Mouse (Mus musculus): ENCODE measurements at regions not wholly inside any gene's neighbourhood (a gene's known extent, or its start where the extent isn't known, plus 50 kb on each side); places are given as distances from the start of the nearest gene placed in this dataset.

DNA sequence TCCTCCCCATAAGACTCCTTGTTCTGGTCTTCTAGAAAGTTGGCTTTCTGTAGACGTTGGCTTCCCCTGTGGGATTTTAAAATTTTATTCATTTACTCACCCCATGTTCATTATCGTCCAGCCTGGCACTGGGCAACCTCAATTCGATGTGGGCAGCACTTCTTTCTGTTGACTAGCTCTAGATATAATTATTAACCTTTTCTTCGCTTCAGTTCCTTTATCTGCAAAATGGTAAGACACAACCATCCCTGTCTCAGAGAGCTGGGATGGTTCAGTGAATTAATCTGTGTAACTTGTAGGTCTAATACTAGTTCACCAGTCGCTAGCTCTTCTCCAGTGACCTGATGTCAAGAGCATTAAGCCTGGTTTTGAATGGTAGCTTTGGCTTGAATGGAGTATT lies 89.9 kb upstream of the Plxnc1 start:
- Histone ChIP-seq H3K36me3 (ENCODE audit: control insufficient read depth, insufficient read depth, low read length) (no peaks in the 10 kb centered on the region), H3K4me1 (ENCODE audit: control insufficient read depth, insufficient read depth, insufficient read length) (no peaks in the 10 kb centered on the region), H3K27me3 (ENCODE audit: control insufficient read depth, insufficient read depth, low read length) (no peaks in the 10 kb centered on the region), H3K27ac (ENCODE audit: insufficient read depth, low read length) (no peak overlapping the region), H3K4me3 (ENCODE audit: extremely low read depth, insufficient read depth, insufficient read length) (no peak overlapping the region)
- WGBS: 87% methylated on average over 5 of the region's 5 CpGs
- no peak for TF ChIP-seq CTCF (IDR thresholded peaks at IDR 0.05; ENCODE audit: extremely low read depth, insufficient read depth, insufficient read length, insufficient replicate concordance)
- no peak for TF ChIP-seq POLR2A (IDR thresholded peaks at IDR 0.05; ENCODE audit: low read depth, low read length)
- no peak for DNase-seq (ENCODE audit: low read depth in 1 of 2, low spot score in 2 of 2)

- Histone ChIP-seq H3K4me1 (ENCODE audit: control insufficient read depth, insufficient read depth, insufficient read length) (no peaks in the 10 kb centered on the region; the same call in 1 of the 2 replicates), H3K4me3 (ENCODE audit: extremely low read depth, insufficient read depth, insufficient read length) (no peak overlapping the region), H3K27me3 (ENCODE audit: control insufficient read depth, insufficient read depth, low read length) (no peaks in the 10 kb centered on the region), H3K27ac (ENCODE audit: insufficient read depth, low read length) (no peak overlapping the region), H3K36me3 (ENCODE audit: control insufficient read depth, insufficient read depth, low read length) (no peaks in the 10 kb centered on the region)
- no peak for TF ChIP-seq CTCF (IDR thresholded peaks at IDR 0.05; ENCODE audit: extremely low read depth, insufficient read depth, insufficient read length, insufficient replicate concordance)
- TF ChIP-seq POLR2A (IDR thresholded peaks at IDR 0.05; ENCODE audit: low read depth, low read length): no peak
- no peak for DNase-seq (ENCODE audit: low read depth in 1 of 2, low spot score in 2 of 2)
- WGBS: 71% methylated on average over 14 of the region's 14 CpGs
Observed at GRCm38 (mm10) chr10:95032760-95033716, 88.4 kb upstream of the Plxnc1 start.

DNA sequence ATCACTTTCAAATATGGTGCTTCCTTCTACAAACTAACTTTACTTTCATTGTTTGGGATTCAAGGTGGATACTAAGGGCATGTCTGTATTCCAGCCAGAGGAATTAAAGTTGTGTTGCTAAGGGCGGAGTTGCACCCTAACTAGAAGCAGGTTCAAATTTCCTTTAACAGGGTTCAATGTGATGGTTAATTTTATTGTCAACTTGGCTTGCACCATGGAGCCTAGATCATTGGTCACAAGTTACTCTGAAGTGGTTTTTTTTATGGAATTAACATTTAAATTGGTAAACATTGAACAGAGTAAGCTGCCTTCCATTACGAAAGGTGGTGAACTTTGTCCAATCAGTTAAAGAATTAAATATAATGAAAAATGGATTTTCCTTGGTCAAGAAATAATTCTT lies 86.7 kb upstream of the Plxnc1 start:
- Histone ChIP-seq H3K4me1 (ENCODE audit: control insufficient read depth, insufficient read depth, insufficient read length) (no peaks in the 10 kb centered on the region; the same call in 1 of the 2 replicates), H3K36me3 (ENCODE audit: control insufficient read depth, insufficient read depth, low read length) (no peaks in the 10 kb centered on the region), H3K27ac (ENCODE audit: insufficient read depth, low read length) (no peak overlapping the region), H3K4me3 (ENCODE audit: extremely low read depth, insufficient read depth, insufficient read length) (no peak overlapping the region), H3K27me3 (ENCODE audit: control insufficient read depth, insufficient read depth, low read length) (no peaks in the 10 kb centered on the region)
- DNase-seq (ENCODE audit: low read depth in 1 of 2, low spot score in 2 of 2): no peak
- 91% methylated on average over 2 of the region's 2 CpGs for WGBS
- TF ChIP-seq POLR2A (IDR thresholded peaks at IDR 0.05; ENCODE audit: low read depth, low read length) (no peak), CTCF (IDR thresholded peaks at IDR 0.05; ENCODE audit: extremely low read depth, insufficient read depth, insufficient read length, insufficient replicate concordance) (no peak)

GRCm38 (mm10) chr10:95030801-95031200 lies 86.2 kb upstream of the Plxnc1 start:
- H3K27ac ChIP-seq (ENCODE audit: insufficient read depth, low read length): no peak overlapping the region
- 90% methylated on average over 5 of the region's 5 CpGs for WGBS

GRCm38 (mm10) chr10:95029554-95029953 lies 84.9 kb upstream of the Plxnc1 start:
- no peak overlapping the region for H3K27ac ChIP-seq (ENCODE audit: insufficient read depth, low read length)
- 72% methylated on average over 3 of the region's 3 CpGs for WGBS
- no peak for DNase-seq (ENCODE audit: low read depth in 1 of 2, low spot score in 2 of 2)

More at GRCm38 (mm10) chr10:95030801-95031200, 86.2 kb upstream of the Plxnc1 start:
- no peaks in the 10 kb centered on the region; the same call in 1 of the 2 replicates for H3K4me1 ChIP-seq (ENCODE audit: control insufficient read depth, insufficient read depth, insufficient read length)
- TF ChIP-seq CTCF (IDR thresholded peaks at IDR 0.05; ENCODE audit: extremely low read depth, insufficient read depth, insufficient read length, insufficient replicate concordance): no peak
- no peak for TF ChIP-seq POLR2A (IDR thresholded peaks at IDR 0.05; ENCODE audit: low read depth, low read length)
- no peak for DNase-seq (ENCODE audit: low read depth in 1 of 2, low spot score in 2 of 2)
- no peaks in the 10 kb centered on the region for H3K27me3 ChIP-seq (ENCODE audit: control insufficient read depth, insufficient read depth, low read length)
- H3K36me3 ChIP-seq (ENCODE audit: control insufficient read depth, insufficient read depth, low read length): no peaks in the 10 kb centered on the region
- H3K4me3 ChIP-seq (ENCODE audit: extremely low read depth, insufficient read depth, insufficient read length): no peak overlapping the region

GRCm38 (mm10) chr10:95025569-95026327 lies 81.1 kb upstream of the Plxnc1 start:
- Histone ChIP-seq H3K4me3 (ENCODE audit: extremely low read depth, insufficient read depth, insufficient read length) (no peak overlapping the region), H3K27me3 (ENCODE audit: control insufficient read depth, insufficient read depth, low read length) (no peaks in the 10 kb centered on the region), H3K27ac (ENCODE audit: insufficient read depth, low read length) (no peak overlapping the region), H3K4me1 (ENCODE audit: control insufficient read depth, insufficient read depth, insufficient read length) (peaks cover 18% of the 10 kb centered on the region; the same call in 1 of the 2 replicates), H3K36me3 (ENCODE audit: control insufficient read depth, insufficient read depth, low read length) (no peaks in the 10 kb centered on the region)
- TF ChIP-seq POLR2A (IDR thresholded peaks at IDR 0.05; ENCODE audit: low read depth, low read length) (no peak), CTCF (IDR thresholded peaks at IDR 0.05; ENCODE audit: extremely low read depth, insufficient read depth, insufficient read length, insufficient replicate concordance) (no peak)
- 91% methylated on average over 12 of the region's 12 CpGs for whole genome bisulfite sequencing
- no peak for DNase-seq (ENCODE audit: low read depth in 1 of 2, low spot score in 2 of 2)

More at GRCm38 (mm10) chr10:95029554-95029953, 84.9 kb upstream of the Plxnc1 start:
- TF ChIP-seq POLR2A (IDR thresholded peaks at IDR 0.05; ENCODE audit: low read depth, low read length) (no peak), CTCF (IDR thresholded peaks at IDR 0.05; ENCODE audit: extremely low read depth, insufficient read depth, insufficient read length, insufficient replicate concordance) (no peak)
- no peaks in the 10 kb centered on the region for H3K27me3 ChIP-seq (ENCODE audit: control insufficient read depth, insufficient read depth, low read length)
- no peak overlapping the region for H3K4me3 ChIP-seq (ENCODE audit: extremely low read depth, insufficient read depth, insufficient read length)
- H3K36me3 ChIP-seq (ENCODE audit: control insufficient read depth, insufficient read depth, low read length): no peaks in the 10 kb centered on the region
- H3K4me1 ChIP-seq (ENCODE audit: control insufficient read depth, insufficient read depth, insufficient read length): no peaks in the 10 kb centered on the region; the same call in 1 of the 2 replicates
